Mouse (Mus musculus) central nervous system, embryonic 14 days (tissue): Measurements from ENCODE around the gene Gsta4. TPM values are rescaled to one million over a fixed set of nuclear protein-coding genes. Genes with fewer than 3 reads are reported as not detected.

Experiments used
- polyA plus RNA-seq: library from polyadenylated mRNA; depleted of rRNA; stranded (reverse); fragments of >200 nt; gene quantifications from 2 replicates; pipeline ENCODE4 v1.2.3, GENCODE M21; 2012; rRNA removed

The Gsta4 gene
- 19.0 and 26.6 TPM in 2 replicates for polyA plus RNA-seq

GRCm38 (mm10) chr9:78182474-78182873 is at the start of gene Gsta4:
Gsta4 (plus strand) TSS chr9:78182774.

DNA sequence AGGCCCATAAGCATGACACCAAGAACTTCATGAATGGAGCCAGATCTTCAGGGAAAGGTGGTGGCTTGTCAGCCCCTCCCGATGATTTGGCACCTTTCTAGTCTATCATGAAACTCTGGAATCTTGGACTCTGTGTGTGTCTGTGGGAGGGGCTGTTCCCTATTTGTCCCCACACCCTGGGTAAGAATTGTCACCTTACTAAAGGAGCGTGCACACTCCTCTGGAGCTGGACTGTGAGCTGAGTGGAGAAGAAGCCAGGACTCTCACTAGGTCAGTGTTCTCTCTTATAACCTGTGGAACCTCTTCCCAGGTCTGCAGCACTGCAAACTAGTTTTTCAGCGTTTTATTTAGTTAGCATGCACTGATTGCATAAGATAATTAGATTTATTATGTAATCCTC is 47.9 kb downstream of the Gsta4 start, which contains the start of gene Gsta1:
Gene Gsta1 (plus strand): TSS at position 196 of the 400 bp plus-strand sequence.

GRCm38 (mm10) chr9:78256914-78257313 is 74.3 kb downstream of the Gsta4 start, which contains the start of gene Gm3776:
Gm3776 (plus strand) TSS chr9:78257129.

Other genes with a start within 250 kb of the Gsta4 start
- not detected in 2 replicates for gene Gcm1, start 130.8 kb upstream of the Gsta4 start, polyA plus RNA-seq
- gene Fbxo9, start 73.7 kb upstream of the Gsta4 start, polyA plus RNA-seq, result 64.4 and 67.6 TPM in 2 replicates
- gene Ick, start 73.6 kb upstream of the Gsta4 start, polyA plus RNA-seq, result 35.5 and 37.3 TPM in 2 replicates
- 0.15 TPM in 1 of 2 replicates, not detected in the other for gene Gsta1, start 47.9 kb downstream of the Gsta4 start, polyA plus RNA-seq
- not detected in 2 replicates for gene Gm3776, start 74.4 kb downstream of the Gsta4 start, polyA plus RNA-seq
- not detected in 2 replicates for gene Gm10639, start 107.1 kb downstream of the Gsta4 start, polyA plus RNA-seq
- not detected in 2 replicates for gene Omt2a, start 132.0 kb downstream of the Gsta4 start, polyA plus RNA-seq
- gene Omt2b, start 144.8 kb downstream of the Gsta4 start, polyA plus RNA-seq, result not detected in 2 replicates
- 0.45 TPM in 1 of 2 replicates, not detected in the other for gene Gsta2, start 173.0 kb downstream of the Gsta4 start, polyA plus RNA-seq
- gene Dppa5a, start 185.4 kb downstream of the Gsta4 start, polyA plus RNA-seq, result 2.7 and 3.9 TPM in 2 replicates
- 4.0 and 4.2 TPM in 2 replicates for gene Ooep, start 196.0 kb downstream of the Gsta4 start, polyA plus RNA-seq
- gene Ddx43, start 213.0 kb downstream of the Gsta4 start, polyA plus RNA-seq, result 0.45 and 0.70 TPM in 2 replicates